Mouse (Mus musculus): Measurements from ENCODE around the gene Sept14. TPM values are rescaled to one million over a fixed set of nuclear protein-coding genes. Genes with fewer than 3 reads are reported as not detected.

Gene Sept14
- polyA plus RNA-seq, 1 experiment from 2014 or later = not detected

DNA sequence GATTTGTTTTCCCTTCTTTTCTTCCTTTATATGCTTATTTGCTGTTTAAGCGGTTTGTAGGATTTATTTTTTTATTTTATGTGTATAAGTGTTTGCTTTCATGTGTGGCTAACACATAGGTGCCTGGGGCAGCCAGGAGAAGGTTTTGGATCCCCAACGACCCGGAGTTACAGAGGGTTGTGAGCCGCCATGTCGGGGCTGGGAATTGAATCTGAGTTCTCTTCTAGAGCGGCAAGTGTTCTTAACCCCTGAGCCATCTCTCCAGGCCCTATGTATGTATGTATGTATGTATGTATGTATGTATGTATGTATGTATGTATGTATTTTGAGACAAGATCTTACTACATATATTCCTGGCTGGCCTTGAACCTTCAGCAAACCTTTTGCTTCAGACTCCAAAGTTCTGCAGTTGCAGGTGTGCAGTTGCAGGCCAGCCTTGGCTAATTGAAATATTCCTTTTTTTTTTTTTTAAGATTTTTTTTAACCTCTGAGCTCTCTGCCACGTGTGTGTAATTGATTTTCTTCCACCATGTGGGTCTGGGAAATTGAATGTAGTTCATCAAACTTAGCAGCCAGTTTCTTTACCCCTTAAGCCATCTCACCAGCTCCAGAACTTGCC is 17.6 kb upstream of the Sept14 start:
- Histone ChIP-seq H3K27me3 (ENCODE audit: control insufficient read depth, insufficient read depth, low read length) (no peaks in the 10 kb centered on the region), H3K36me3 (ENCODE audit: control insufficient read depth, insufficient read depth, low read length) (no peaks in the 10 kb centered on the region), H3K9me3 (ENCODE audit: control insufficient read depth, low read length) (no peaks in the 10 kb centered on the region), H3K4me2 (ENCODE audit: low read depth) (peak overlapping the region; percentile 38), H3K4me1 (ENCODE audit: control insufficient read depth, insufficient read depth, low read length) (no peaks in the 10 kb centered on the region), H3K4me3 (ENCODE audit: low read depth, low read length) (peak overlapping the region; percentile 89), H3K9ac (ENCODE audit: low read length) (peak overlapping the region; percentile 96; the same call in 1 of the 2 replicates), H3K27ac (ENCODE audit: low read depth, low read length) (no peak overlapping the region)
- ATAC-seq (ENCODE audit: insufficient read depth, low FRiP score, low TSS enrichment) = no peak
- no peak for DNase-seq (ENCODE audit: low spot score)
- WGBS = 20% methylated on average over 7 of the region's 7 CpGs

DNA sequence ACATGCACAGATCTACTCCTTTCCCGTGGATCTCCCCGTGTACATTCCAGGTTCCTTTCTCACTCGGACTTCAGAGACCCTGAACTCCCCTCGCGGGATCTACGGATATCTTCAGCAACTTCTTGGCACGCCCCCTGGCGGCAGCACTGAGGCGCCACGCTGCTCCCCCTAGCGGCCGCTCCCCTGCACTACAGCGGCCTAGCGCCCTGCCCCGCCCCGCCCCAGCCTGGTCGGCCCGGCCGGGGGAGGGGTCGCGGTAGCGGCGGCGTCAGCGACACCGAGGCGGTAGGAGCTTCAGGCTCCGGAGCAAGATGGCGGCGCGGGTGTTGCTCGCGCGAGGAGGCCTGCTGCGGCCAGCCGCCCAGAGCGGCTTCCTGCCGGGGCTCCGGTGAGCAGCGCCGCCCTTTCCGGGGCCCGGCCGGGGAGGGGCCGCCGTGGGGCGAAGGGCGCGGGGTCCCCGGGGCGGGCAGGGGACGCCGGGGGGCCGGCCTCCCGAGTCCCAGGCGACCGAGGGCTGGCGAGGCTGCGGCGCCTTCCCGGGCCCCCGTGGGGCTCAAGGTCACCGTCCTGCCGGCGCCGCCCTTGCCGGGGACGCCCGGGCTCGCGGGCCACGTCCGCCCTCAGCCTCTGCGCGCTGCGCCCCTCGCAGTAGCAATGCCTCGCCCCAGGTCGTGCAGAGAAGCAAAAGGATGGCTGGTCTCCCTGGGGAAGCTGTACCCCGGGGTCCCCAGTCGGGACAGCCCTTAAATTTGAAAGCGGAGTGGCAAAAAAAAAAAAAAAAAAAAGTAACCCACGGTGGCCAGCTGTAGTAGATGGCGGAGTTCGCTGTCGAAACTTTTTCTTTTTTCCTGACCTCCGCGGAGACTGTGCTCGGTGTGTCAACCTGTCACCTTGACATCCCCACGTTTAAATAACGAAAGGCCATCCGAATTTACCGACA is 16.8 kb upstream of the Sept14 start, which contains the start of gene Nipsnap2:
TSS of gene Nipsnap2 (plus strand) at position 230 of the 940 bp plus-strand sequence.
- H3K36me3 ChIP-seq (ENCODE audit: control insufficient read depth, insufficient read depth, low read length) = no peaks in the 10 kb centered on the region
- H3K9ac ChIP-seq (ENCODE audit: low read length) = peak within 1 kb of the TSS; percentile 96
- peak; percentile 95 for ATAC-seq (ENCODE audit: insufficient read depth, low FRiP score, low TSS enrichment)
- WGBS = under 1% methylated on average over 72 of the region's 93 CpGs
- DNase-seq (ENCODE audit: low spot score) = peak; percentile 95
- H3K9me3 ChIP-seq (ENCODE audit: control insufficient read depth, low read length) = no peaks in the 10 kb centered on the region
- H3K4me2 ChIP-seq (ENCODE audit: low read depth) = peak within 1 kb of the TSS; percentile 38
- peak within 1 kb of the TSS; percentile 89 for H3K4me3 ChIP-seq (ENCODE audit: low read depth, low read length)
- no peaks in the 10 kb centered on the region for H3K4me1 ChIP-seq (ENCODE audit: control insufficient read depth, insufficient read depth, low read length)
- H3K27me3 ChIP-seq (ENCODE audit: control insufficient read depth, insufficient read depth, low read length) = no peaks in the 10 kb centered on the region
- H3K27ac ChIP-seq (ENCODE audit: low read depth, low read length) = peak within 1 kb of the TSS; percentile 92

DNA sequence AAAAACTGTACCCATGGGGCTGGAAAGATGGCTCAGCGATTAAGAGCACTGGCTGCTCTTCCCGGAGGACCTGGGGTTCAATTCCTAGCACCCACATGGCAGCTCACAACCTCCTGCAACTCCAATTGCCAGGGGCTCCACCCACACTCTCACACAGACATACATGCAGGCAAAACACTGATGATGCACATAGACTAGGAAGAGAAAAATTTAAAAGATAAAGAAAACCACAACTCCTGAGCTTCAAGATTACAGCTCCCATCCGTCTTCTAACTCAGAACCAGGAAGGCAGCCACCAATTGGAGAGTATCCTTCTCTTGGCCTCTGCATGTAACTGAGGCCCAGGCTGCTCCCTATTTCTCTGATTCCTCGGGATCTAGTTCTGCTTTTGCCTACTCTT is 16.0 kb upstream of the Sept14 start:
- 52% methylated on average over 4 of the region's 4 CpGs for WGBS
- ATAC-seq (ENCODE audit: insufficient read depth, low FRiP score, low TSS enrichment) = no peak
- H3K9ac ChIP-seq (ENCODE audit: low read length) = peak overlapping the region; percentile 96

DNA sequence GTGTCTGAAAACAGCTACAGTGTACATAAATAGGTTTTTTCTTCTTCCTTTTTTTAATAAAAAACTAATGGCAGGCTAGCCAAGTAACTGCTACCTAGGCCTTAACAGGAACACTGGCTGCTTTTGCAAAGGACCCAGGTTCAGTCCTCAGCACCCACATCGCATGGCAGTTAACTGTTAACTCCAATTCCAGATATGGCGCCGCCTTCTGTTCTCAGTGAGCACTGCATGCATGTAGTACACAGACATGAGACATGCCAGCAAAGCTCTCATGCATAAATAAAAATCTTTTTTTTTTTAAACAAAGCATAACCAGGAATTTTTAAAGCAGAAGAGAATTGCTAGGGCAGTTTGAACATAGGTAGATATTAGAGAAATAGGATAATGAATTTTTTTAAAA is 11.9 kb upstream of the Sept14 start:
- H3K9ac ChIP-seq (ENCODE audit: low read length) = no peak overlapping the region
- no peaks in the 10 kb centered on the region for H3K27me3 ChIP-seq (ENCODE audit: control insufficient read depth, insufficient read depth, low read length)
- no peak overlapping the region for H3K27ac ChIP-seq (ENCODE audit: low read depth, low read length)
- DNase-seq (ENCODE audit: low spot score) (no peak), ATAC-seq (ENCODE audit: insufficient read depth, low FRiP score, low TSS enrichment) (no peak)
- H3K9me3 ChIP-seq (ENCODE audit: control insufficient read depth, low read length) = no peaks in the 10 kb centered on the region
- H3K36me3 ChIP-seq (ENCODE audit: control insufficient read depth, insufficient read depth, low read length) = peaks cover 5% of the 10 kb centered on the region
- WGBS = 87% methylated on average over 3 of the region's 3 CpGs
- 0 out of 2 replicates have a peak, but pooled peaks cover 6% of the 10 kb centered on the region for H3K4me1 ChIP-seq (ENCODE audit: control insufficient read depth, insufficient read depth, low read length)
- no peak overlapping the region for H3K4me2 ChIP-seq (ENCODE audit: low read depth)
- no peak overlapping the region for H3K4me3 ChIP-seq (ENCODE audit: low read depth, low read length)

More for the DNA sequence above, 16.0 kb upstream of the Sept14 start:
- Histone ChIP-seq H3K9me3 (ENCODE audit: control insufficient read depth, low read length) (no peaks in the 10 kb centered on the region), H3K27me3 (ENCODE audit: control insufficient read depth, insufficient read depth, low read length) (no peaks in the 10 kb centered on the region), H3K4me3 (ENCODE audit: low read depth, low read length) (peak overlapping the region; percentile 89; the same call in 1 of the 2 replicates), H3K36me3 (ENCODE audit: control insufficient read depth, insufficient read depth, low read length) (no peaks in the 10 kb centered on the region), H3K4me2 (ENCODE audit: low read depth) (peak overlapping the region; percentile 38; the same call in 1 of the 2 replicates), H3K4me1 (ENCODE audit: control insufficient read depth, insufficient read depth, low read length) (no peaks in the 10 kb centered on the region), H3K27ac (ENCODE audit: low read depth, low read length) (no peak overlapping the region)
- no peak for DNase-seq (ENCODE audit: low spot score)

DNA sequence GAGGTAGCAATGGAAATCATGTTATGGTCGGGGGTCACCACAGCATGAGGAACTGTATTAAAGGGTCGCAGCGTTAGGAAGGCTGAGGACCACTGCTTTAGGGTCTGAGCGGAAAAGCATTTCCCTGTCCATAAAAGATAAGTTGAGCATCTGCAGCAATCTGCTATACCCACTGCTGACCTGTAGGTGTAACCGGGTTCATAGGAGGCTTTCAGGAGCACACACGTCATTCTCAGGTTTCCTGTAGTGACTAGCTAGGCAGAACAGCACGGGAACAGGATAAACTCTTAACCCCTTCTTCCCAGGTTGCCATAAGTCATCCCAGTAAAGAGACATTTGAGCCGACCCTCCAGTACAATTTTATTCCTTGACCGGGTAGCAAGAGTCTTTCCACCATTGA is 8.7 kb upstream of the Sept14 start:
- Histone ChIP-seq H3K9me3 (ENCODE audit: control insufficient read depth, low read length) (no peaks in the 10 kb centered on the region), H3K9ac (ENCODE audit: low read length) (no peak overlapping the region), H3K36me3 (ENCODE audit: control insufficient read depth, insufficient read depth, low read length) (peaks cover 5% of the 10 kb centered on the region), H3K4me3 (ENCODE audit: low read depth, low read length) (no peak overlapping the region), H3K27ac (ENCODE audit: low read depth, low read length) (no peak overlapping the region), H3K27me3 (ENCODE audit: control insufficient read depth, insufficient read depth, low read length) (no peaks in the 10 kb centered on the region), H3K4me1 (ENCODE audit: control insufficient read depth, insufficient read depth, low read length) (0 out of 2 replicates have a peak, but pooled peaks cover 6% of the 10 kb centered on the region), H3K4me2 (ENCODE audit: low read depth) (no peak overlapping the region)
- DNase-seq (ENCODE audit: low spot score) (no peak), ATAC-seq (ENCODE audit: insufficient read depth, low FRiP score, low TSS enrichment) (no peak)
- 90% methylated on average over 9 of the region's 9 CpGs for WGBS

DNA sequence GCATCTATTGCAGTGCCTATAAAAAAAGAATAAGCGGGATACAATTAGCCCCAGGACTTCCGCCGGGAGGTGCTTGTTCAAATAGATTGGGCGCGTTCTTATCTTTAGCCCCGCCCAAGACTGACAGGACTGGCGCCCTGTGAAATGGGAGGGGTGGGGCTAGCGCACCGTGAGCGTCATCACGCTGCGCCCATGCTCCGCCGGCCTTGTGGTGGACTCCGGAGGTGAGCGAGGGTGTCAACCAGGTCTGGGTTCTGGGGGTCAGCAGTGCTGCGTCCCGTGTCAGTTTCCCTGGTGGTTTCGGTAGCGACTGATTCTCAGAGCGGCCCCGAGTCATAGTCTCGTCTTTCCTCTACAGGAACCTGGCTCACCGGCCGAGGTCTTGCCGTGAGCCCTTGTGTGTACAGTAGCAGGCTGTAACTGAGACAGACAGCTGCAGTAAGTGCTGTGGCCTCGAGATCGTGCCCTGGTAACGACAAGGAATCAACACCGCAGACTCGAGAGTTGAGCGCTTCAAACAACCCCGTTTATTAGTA is 7.1 kb upstream of the Sept14 start, which contains the start of gene Mrps17:
TSS of gene Mrps17 (plus strand) at position 172 of the 536 bp plus-strand sequence.
- DNase-seq (ENCODE audit: low spot score) (peak; percentile 95), ATAC-seq (ENCODE audit: insufficient read depth, low FRiP score, low TSS enrichment) (peak; percentile 94)
- Histone ChIP-seq H3K4me1 (ENCODE audit: control insufficient read depth, insufficient read depth, low read length) (0 out of 2 replicates have a peak, but pooled peaks cover 6% of the 10 kb centered on the region), H3K27ac (ENCODE audit: low read depth, low read length) (no peak within 1 kb of the TSS), H3K4me2 (ENCODE audit: low read depth) (peak within 1 kb of the TSS; percentile 59), H3K9ac (ENCODE audit: low read length) (peak within 1 kb of the TSS; percentile 82), H3K4me3 (ENCODE audit: low read depth, low read length) (peak within 1 kb of the TSS; percentile 63), H3K36me3 (ENCODE audit: control insufficient read depth, insufficient read depth, low read length) (peaks cover 5% of the 10 kb centered on the region), H3K9me3 (ENCODE audit: control insufficient read depth, low read length) (no peaks in the 10 kb centered on the region), H3K27me3 (ENCODE audit: control insufficient read depth, insufficient read depth, low read length) (no peaks in the 10 kb centered on the region)
- WGBS = under 1% methylated on average over 33 of the region's 33 CpGs

DNA sequence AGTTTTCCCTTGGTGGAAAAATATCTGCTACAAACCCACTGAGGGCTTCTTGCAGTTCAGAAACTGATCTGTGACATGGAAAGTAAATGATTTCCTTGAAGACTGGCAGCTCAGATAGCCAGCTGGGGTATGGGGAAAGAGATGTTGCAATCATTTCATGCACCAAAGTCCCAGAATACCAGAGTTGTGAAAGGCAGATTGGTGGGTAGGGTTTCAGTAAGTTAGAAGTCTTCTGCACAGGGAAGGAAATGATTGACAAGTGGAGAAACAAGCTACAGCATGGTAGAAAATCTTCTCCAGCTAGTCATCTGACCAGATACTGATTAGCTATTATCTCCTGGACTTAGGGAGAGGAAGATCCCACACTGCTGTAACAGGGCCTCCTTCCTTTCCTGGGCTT is 4.9 kb downstream of the Sept14 start:
- Histone ChIP-seq H3K4me1 (ENCODE audit: control insufficient read depth, insufficient read depth, low read length) (no peaks in the 10 kb centered on the region), H3K27me3 (ENCODE audit: control insufficient read depth, insufficient read depth, low read length) (no peaks in the 10 kb centered on the region), H3K4me2 (ENCODE audit: low read depth) (no peak overlapping the region), H3K4me3 (ENCODE audit: low read depth, low read length) (no peak overlapping the region), H3K9me3 (ENCODE audit: control insufficient read depth, low read length) (no peaks in the 10 kb centered on the region), H3K36me3 (ENCODE audit: control insufficient read depth, insufficient read depth, low read length) (no peaks in the 10 kb centered on the region), H3K27ac (ENCODE audit: low read depth, low read length) (no peak overlapping the region), H3K9ac (ENCODE audit: low read length) (no peak overlapping the region)
- no peak for ATAC-seq (ENCODE audit: insufficient read depth, low FRiP score, low TSS enrichment)
- no peak for DNase-seq (ENCODE audit: low spot score)

DNA sequence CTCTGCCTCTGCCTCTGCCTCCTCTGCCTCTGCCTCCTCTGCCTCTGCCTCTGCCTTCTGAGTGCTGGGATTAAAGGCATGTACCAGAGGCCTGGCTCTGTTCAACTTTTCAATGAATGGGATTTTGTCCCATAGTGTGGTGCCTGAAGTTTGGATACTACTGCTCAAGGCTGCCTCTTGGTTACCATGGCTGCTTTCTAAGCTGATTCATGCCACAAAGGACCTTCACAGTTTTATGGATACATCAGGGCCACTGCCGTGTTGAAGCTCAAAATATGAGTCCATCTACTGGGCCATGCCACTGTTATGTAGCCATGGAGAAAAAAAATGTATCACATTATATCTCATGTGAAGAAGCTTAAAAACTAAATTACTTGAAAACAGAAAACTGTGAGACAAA is 6.6 kb downstream of the Sept14 start:
- ATAC-seq (ENCODE audit: insufficient read depth, low FRiP score, low TSS enrichment) (no peak), DNase-seq (ENCODE audit: low spot score) (no peak)
- Histone ChIP-seq H3K27me3 (ENCODE audit: control insufficient read depth, insufficient read depth, low read length) (no peaks in the 10 kb centered on the region), H3K4me2 (ENCODE audit: low read depth) (no peak overlapping the region), H3K4me3 (ENCODE audit: low read depth, low read length) (no peak overlapping the region), H3K4me1 (ENCODE audit: control insufficient read depth, insufficient read depth, low read length) (no peaks in the 10 kb centered on the region), H3K27ac (ENCODE audit: low read depth, low read length) (no peak overlapping the region), H3K9ac (ENCODE audit: low read length) (no peak overlapping the region), H3K36me3 (ENCODE audit: control insufficient read depth, insufficient read depth, low read length) (no peaks in the 10 kb centered on the region), H3K9me3 (ENCODE audit: control insufficient read depth, low read length) (no peaks in the 10 kb centered on the region)
- 80% methylated on average over 1 of the region's 1 CpGs for WGBS

Data from neural tube, embryonic 11.5 days (tissue).